In the genomic region with DNA sequence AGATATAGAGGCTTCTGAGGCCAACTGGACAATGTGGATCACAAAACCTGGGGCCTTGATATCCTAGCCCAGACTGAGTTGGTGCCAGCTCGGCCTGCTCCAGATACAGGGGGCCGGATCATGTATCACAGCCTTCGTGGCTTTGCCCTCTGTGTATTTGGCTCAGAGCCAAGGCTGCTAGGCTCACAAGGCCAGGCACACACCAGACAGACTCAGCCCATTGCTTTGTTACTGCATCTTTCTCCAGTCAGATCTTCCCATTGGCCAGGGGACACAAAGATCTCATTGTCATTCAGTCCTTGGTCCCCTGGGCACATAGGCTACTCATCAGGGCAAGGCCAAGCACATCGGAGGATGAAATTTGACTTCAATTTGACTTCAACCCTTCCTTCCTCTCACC, we compare ENCODE assay signal across 1 mouse cellular context.
TF ChIP-seq lines count a peak whose summit lies in the region.

No protein-coding gene starts in this region.

TF ChIP-seq in MEL, 35 proteins besides CTCF, POLR2A, EP300 and RAD21 (continued from another document):
- TF ChIP-seq CHD1 (IDR thresholded peaks at IDR 0.05; ENCODE audit: low read depth, low read length) (no peak), TAL1 (IDR thresholded peaks at IDR 0.05; ENCODE audit: low read length) (no peak), HCFC1 (IDR thresholded peaks at IDR 0.05; ENCODE audit: low read depth, low read length) (no peak), UBTF (IDR thresholded peaks at IDR 0.05; ENCODE audit: borderline replicate concordance, insufficient read depth, low read depth, low read length) (no peak)
